Mouse (Mus musculus): Measurements from ENCODE around the gene Zfp940. TPM values are rescaled to one million over a fixed set of nuclear protein-coding genes. Genes with fewer than 3 reads are reported as not detected.

Gene Zfp940
- polyA plus RNA-seq, 1 experiment from 2014 or later: 3.2 TPM

Other genes with a start within 250 kb of the Zfp940 start
- not detected in 2 replicates for gene Catsperg2, start 126.6 kb downstream of the Zfp940 start, polyA plus RNA-seq (2015; fragmentation: Nextera tagmentation; extraction: Ambion mirVana)
- 8.0 and 8.1 TPM in 2 replicates for gene Zfp84, start 85.1 kb downstream of the Zfp940 start, polyA plus RNA-seq (2015; fragmentation: Nextera tagmentation; extraction: Ambion mirVana)
- gene Zfp30, start 69.7 kb downstream of the Zfp940 start, polyA plus RNA-seq (2015; fragmentation: Nextera tagmentation; extraction: Ambion mirVana): 2.8 and 3.7 TPM in 2 replicates
- 10.0 and 11.1 TPM in 2 replicates for gene Zfp790, start 37.6 kb downstream of the Zfp940 start, polyA plus RNA-seq (2015; fragmentation: Nextera tagmentation; extraction: Ambion mirVana)
- gene Zfp420, start 6.3 kb upstream of the Zfp940 start, polyA plus RNA-seq (2015; fragmentation: Nextera tagmentation; extraction: Ambion mirVana): 4.2 and 4.3 TPM in 2 replicates
- gene Zfp27, start 52.9 kb upstream of the Zfp940 start, polyA plus RNA-seq (2015; fragmentation: Nextera tagmentation; extraction: Ambion mirVana): 6.6 and 7.1 TPM in 2 replicates
- 2.7 TPM in 2 replicates for gene Zfp383, start 54.6 kb upstream of the Zfp940 start, polyA plus RNA-seq (2015; fragmentation: Nextera tagmentation; extraction: Ambion mirVana)
- gene Zfp74, start 100.4 kb upstream of the Zfp940 start, polyA plus RNA-seq (2015; fragmentation: Nextera tagmentation; extraction: Ambion mirVana): 5.4 and 6.4 TPM in 2 replicates
- gene Zfp568, start 130.3 kb upstream of the Zfp940 start, polyA plus RNA-seq (2015; fragmentation: Nextera tagmentation; extraction: Ambion mirVana): 9.1 and 11.6 TPM in 2 replicates
- 2.0 and 2.2 TPM in 2 replicates for gene Zfp14, start 197.7 kb upstream of the Zfp940 start, polyA plus RNA-seq (2015; fragmentation: Nextera tagmentation; extraction: Ambion mirVana)
- 4.2 and 4.4 TPM in 2 replicates for gene Zfp82, start 219.2 kb upstream of the Zfp940 start, polyA plus RNA-seq (2015; fragmentation: Nextera tagmentation; extraction: Ambion mirVana)
- 0.62 TPM in 1 of 2 replicates, not detected in the other for gene Gm26920, start 236.7 kb upstream of the Zfp940 start, polyA plus RNA-seq (2015; fragmentation: Nextera tagmentation; extraction: Ambion mirVana)
- gene Zfp566, start 236.9 kb upstream of the Zfp940 start, polyA plus RNA-seq (2015; fragmentation: Nextera tagmentation; extraction: Ambion mirVana): 4.3 and 5.3 TPM in 2 replicates
- 60.8 and 61.0 TPM in 2 replicates for gene Zfp260, start 241.1 kb upstream of the Zfp940 start, polyA plus RNA-seq (2015; fragmentation: Nextera tagmentation; extraction: Ambion mirVana)